ENCODE assay signal across 9 mouse cellular contexts in genomic region chr19:45540657-45541408, GRCm38 (mm10). TPM values are rescaled to one million over a fixed set of nuclear protein-coding genes. Genes with fewer than 3 reads are reported as not detected.
DNase-seq lines count a peak whose midpoint lies in the region; ATAC-seq and TF ChIP-seq lines count a peak whose summit lies in the region.
"Had no signal": no experiment of that assay in that cellular context is flagged by ENCODE, and none has a peak within 500 bp of the region (broad histone marks: within the 10 kb centered on the region; RNA-seq: fewer than 3 reads in every experiment).

No protein-coding gene starts in this region.

- peak overlapping the region; percentile 91 for H3K27ac ChIP-seq in hindbrain, embryonic 13.5 days
- no peak overlapping the region for H3K27ac ChIP-seq in midbrain, postnatal 0 days (ENCODE audit: low read depth, low read length)

- peaks cover 47% of the 10 kb centered on the region for H3K27me3 ChIP-seq in hindbrain, embryonic 13.5 days
- H3K27me3 ChIP-seq in midbrain, postnatal 0 days (ENCODE audit: insufficient read depth, low read length), result peaks cover 21% of the 10 kb centered on the region

- TF ChIP-seq CTCF in brain, embryonic 14.5 days (IDR thresholded peaks at IDR 0.05; ENCODE audit: borderline replicate concordance, extremely low read depth, insufficient read depth, insufficient read length), result no peak
- TF ChIP-seq CTCF in midbrain, postnatal 0 days (IDR thresholded peaks at IDR 0.05), result no peak; the same call in 1 of the 2 replicates

- H3K4me2 ChIP-seq in hindbrain, embryonic 13.5 days, result peak overlapping the region; percentile 59
- H3K4me2 ChIP-seq in midbrain, postnatal 0 days (ENCODE audit: low read depth, low read length, poor library complexity, severe bottlenecking), result peak overlapping the region; percentile 86

- peak overlapping the region; percentile 37 for H3K4me3 ChIP-seq in hindbrain, embryonic 13.5 days
- H3K4me3 ChIP-seq in midbrain, postnatal 0 days (ENCODE audit: low read depth, low read length), result peak overlapping the region; percentile 40

- H3K9ac ChIP-seq in hindbrain, embryonic 13.5 days, result peak overlapping the region; percentile 66
- peak overlapping the region; percentile 51 for H3K9ac ChIP-seq in midbrain, postnatal 0 days (replicated peaks; ENCODE audit: low read length, poor library complexity, severe bottlenecking)

- WGBS in hindbrain, embryonic 13.5 days, result 14% methylated on average over 8 of the region's 8 CpGs
- 29% methylated on average over 8 of the region's 8 CpGs for WGBS in midbrain, postnatal 0 days

- peaks cover 67% of the 10 kb centered on the region for H3K4me1 ChIP-seq in hindbrain, embryonic 13.5 days (replicated peaks)
- 0 out of 2 replicates have a peak, but pooled peaks cover 10% of the 10 kb centered on the region for H3K4me1 ChIP-seq in midbrain, postnatal 0 days (ENCODE audit: insufficient read depth, low read length)

- H3K9me3 ChIP-seq in hindbrain, embryonic 13.5 days, result no peaks in the 10 kb centered on the region
- no peaks in the 10 kb centered on the region for H3K9me3 ChIP-seq in midbrain, postnatal 0 days (ENCODE audit: low read length)
- H3K9me3 ChIP-seq: megakaryocyte, embryonic 14.5 days had no signal

- ATAC-seq in hindbrain, embryonic 13.5 days (ENCODE audit: low FRiP score), result no peak; the same call in 1 of the 2 replicates
- ATAC-seq in midbrain, postnatal 0 days (ENCODE audit: low FRiP score), result peak; percentile 20

- peak; percentile 59 for DNase-seq in layer of hippocampus, adult 11-12 months (ENCODE audit: low spot score)
- DNase-seq in layer of hippocampus, adult 9-11 months, result no peak
- DNase-seq in brain, embryonic 14.5 days (ENCODE audit: low read depth), result peak; percentile 39
- DNase-seq in midbrain, postnatal 0 days (ENCODE audit: low spot score), result peak; percentile 50
- DNase-seq in urinary bladder, postnatal 14 days (ENCODE audit: low spot score), result no peak
- DNase-seq in urinary bladder, postnatal 25 days (ENCODE audit: low spot score), result no peak
- DNase-seq in gastrocnemius, postnatal 25 days, result no peak

- no peak for TF ChIP-seq POLR2A in brain, embryonic 14.5 days (IDR thresholded peaks at IDR 0.05; ENCODE audit: borderline replicate concordance, extremely low read depth, insufficient read depth, insufficient read length, poor library complexity, severe bottlenecking)

- H3K36me3 ChIP-seq in hindbrain, embryonic 13.5 days, result no peaks in the 10 kb centered on the region
- H3K36me3 ChIP-seq in midbrain, postnatal 0 days (ENCODE audit: insufficient read depth, low read length), result no peaks in the 10 kb centered on the region

RNA-seq across cellular contexts. Expression of gene Poll, which starts 19.5 kb away (rescaled TPM):
- polyA plus RNA-seq in brain, embryonic 14.5 days (2012; rRNA removed), result 11.4 and 12.7 TPM in 2 replicates
- 13.5 and 14.6 TPM in 2 replicates for polyA plus RNA-seq in hindbrain, embryonic 13.5 days (2015; fragmentation: Nextera tagmentation; extraction: Ambion mirVana)
- 9.9 and 12.1 TPM in 2 replicates for total RNA-seq in midbrain, postnatal 0 days (2014; rRNA removed)
- 8.9 and 10.4 TPM in 2 replicates for polyA plus RNA-seq in midbrain, postnatal 0 days (2015; fragmentation: Nextera tagmentation; extraction: Ambion mirVana)
- total RNA-seq in gastrocnemius, postnatal 25 days (2021), result 10 to 100 TPM; 12.5 to 13.2 TPM

RNA-seq across cellular contexts. Expression of gene Gm17018, which starts 19.6 kb away (rescaled TPM):
- 18.8 and 24.1 TPM in 2 replicates for polyA plus RNA-seq in brain, embryonic 14.5 days (2012; rRNA removed)
- 61.8 and 73.4 TPM in 2 replicates for polyA plus RNA-seq in hindbrain, embryonic 13.5 days (2015; fragmentation: Nextera tagmentation; extraction: Ambion mirVana)
- 15.7 and 20.9 TPM in 2 replicates for total RNA-seq in midbrain, postnatal 0 days (2014; rRNA removed)
- 83.7 and 84.4 TPM in 2 replicates for polyA plus RNA-seq in midbrain, postnatal 0 days (2015; fragmentation: Nextera tagmentation; extraction: Ambion mirVana)
- 10 to 100 TPM; 16.3 to 16.5 TPM for total RNA-seq in gastrocnemius, postnatal 25 days (2021)

Comparison
In these comparisons a context has a peak if more than half of its experiments do, and no peak if none do; other contexts are left out.
1. DNase-seq: peak in layer of hippocampus, adult 11-12 months (single experiment), brain, embryonic 14.5 days (single experiment) and midbrain, postnatal 0 days (single experiment); none in layer of hippocampus, adult 9-11 months (single experiment), urinary bladder, postnatal 14 days (single experiment), urinary bladder, postnatal 25 days (single experiment) and gastrocnemius, postnatal 25 days (single experiment).